Mouse (Mus musculus) cerebral cortex, adult 2 months (tissue): ENCODE measurements around the gene Hdc.

Experiments
- WGBS: fragments of 180-500 bp; shearing (Covaris S2); methylation state at CpG from one replicate; pipeline ENCODE4 v1.1.7; 2018; 5-methylcytosine and 5-hydroxymethylcytosine counted together

Hdc gene

DNA sequence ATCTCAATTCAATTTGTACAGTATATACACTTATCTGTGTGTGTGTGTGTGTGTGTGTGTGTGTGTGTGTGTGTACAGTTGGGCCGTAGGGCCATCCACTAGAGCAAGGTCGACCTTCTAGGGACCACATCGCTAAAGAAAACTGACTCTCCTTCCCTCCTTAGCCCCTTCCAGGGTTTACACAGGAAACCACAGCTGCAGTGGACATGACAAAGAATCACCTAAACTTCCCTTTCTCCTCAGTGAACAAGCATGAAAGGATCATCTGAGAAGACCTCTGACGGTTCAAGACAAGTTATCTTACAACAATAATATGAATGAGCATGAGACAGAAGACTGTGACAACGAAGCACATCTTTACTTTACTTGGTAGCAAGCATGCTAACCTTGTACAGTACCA, 67.2 kb downstream of the Hdc start:
- 33% methylated on average over 5 of the region's 5 CpGs for WGBS

DNA sequence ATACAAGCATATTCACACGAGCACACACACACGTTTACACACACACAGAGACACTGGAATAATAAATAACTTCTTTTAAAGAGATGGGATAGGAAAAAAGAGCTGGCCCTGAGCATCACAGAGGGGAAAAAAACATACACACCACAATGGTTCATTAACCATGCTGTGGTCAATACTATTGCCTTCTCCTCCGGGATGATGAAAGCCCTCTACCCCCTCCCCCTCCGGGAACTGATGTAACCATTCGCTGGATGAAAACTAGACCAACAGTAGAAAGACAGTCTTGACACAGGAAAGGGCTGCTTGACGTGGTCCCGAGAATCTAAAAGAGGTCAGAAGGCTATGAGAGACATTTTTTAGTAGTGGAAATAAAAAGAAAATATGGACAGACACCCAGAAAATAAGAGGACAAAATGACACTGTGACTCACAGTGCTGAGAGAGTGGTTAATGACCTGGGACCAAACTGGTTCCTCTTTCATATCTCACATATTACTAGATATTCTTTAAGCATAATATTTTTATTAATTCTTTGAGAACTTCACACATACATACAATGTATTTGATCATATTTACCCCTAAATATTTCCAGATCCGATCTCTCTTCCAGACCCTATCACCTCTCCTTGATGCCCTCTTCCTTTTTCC, 67.7 kb downstream of the Hdc start:
- WGBS = 79% methylated on average over 8 of the region's 8 CpGs

DNA sequence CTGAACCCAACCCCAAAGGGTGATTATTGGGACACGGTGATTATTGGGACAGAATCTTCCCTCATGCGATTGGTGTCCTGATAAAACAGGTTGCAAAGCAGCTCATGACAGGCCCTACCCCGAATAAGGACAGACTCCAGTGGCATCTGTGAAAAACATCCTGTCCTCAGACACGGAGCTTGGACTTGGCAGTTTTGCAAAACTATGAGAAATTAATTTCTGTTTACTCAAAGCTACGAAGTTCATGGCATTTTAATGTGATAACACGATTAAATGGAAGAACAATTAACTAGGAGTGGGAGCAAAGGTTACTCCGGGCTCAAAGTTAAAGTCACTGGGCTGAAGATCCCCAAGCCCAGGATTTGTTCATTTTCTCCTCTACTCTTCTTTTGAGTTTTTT, 69.4 kb downstream of the Hdc start:
- WGBS = 92% methylated on average over 7 of the region's 7 CpGs

- 75% methylated on average over 3 of the region's 3 CpGs for whole genome bisulfite sequencing
Measured at GRCm38 (mm10) chr2:126546392-126546791, 72.7 kb downstream of the Hdc start.

- 81% methylated on average over 5 of the region's 5 CpGs for WGBS
Measured at GRCm38 (mm10) chr2:126545297-126545696, 73.8 kb downstream of the Hdc start.
